Mouse (Mus musculus) megakaryocyte-erythroid progenitor cell, adult 5-6 weeks (primary cell): ENCODE results near the gene Timp1. TPM values are rescaled to one million over a fixed set of nuclear protein-coding genes. Genes with fewer than 3 reads are reported as not detected.

ENCODE experiments used
- ATAC-seq: replicated peaks from 2 replicates; pipeline ENCODE4 v1.8.0; 2016; ENCODE audit warnings: mild to moderate bottlenecking, inconsistent platforms; ENCODE audit not compliant: severe bottlenecking, poor library complexity, low FRiP score, low TSS enrichment
- total RNA-seq, 2 experiments: library from RNA; stranded (forward) in 1 of 2; stranded (reverse) in 1 of 2; fragments of 200-1000, 215-1000 nt in 1 of 2; fragments of >200 nt in 1 of 2; fragmentation: Nextera tagmentation in 1 of 2; gene quantifications; 2 replicates each; pipeline ENCODE4 v1.2.3; 2014 to 2017

The Timp1 gene
- total RNA-seq (2014; fragmentation: Nextera tagmentation) (not detected in 2 replicates), total RNA-seq (2017) (not detected in 2 replicates)

DNA sequence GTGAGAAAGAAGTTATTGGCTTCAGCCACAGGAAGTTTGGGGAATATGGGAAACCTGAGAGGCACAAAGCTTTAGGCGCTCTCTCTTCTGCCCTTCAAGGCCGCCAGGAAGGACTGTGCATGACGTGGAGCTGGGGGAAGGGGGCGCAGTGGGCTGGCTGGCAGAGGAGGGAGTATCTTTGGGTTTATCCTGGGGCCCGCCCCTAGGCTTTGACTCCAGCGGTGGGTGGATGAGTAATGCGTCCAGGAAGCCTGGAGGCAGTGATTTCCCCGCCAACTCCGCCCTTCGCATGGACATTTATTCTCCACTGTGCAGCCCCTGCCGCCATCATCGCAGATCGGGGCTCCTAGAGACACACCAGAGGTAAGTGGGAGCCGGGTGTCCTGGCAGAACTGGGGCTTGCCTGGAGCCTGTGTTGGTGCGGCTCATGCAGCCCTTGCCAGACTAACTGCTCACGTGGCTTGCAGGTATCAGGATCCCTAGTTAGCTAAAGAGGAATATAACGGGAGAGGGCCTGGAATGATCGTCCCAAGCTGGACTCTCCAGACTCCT lies at the start of gene Timp1:
Gene Timp1 (plus strand): TSS at position 205 of the 552 bp plus-strand sequence.
- ATAC-seq = no peak

DNA sequence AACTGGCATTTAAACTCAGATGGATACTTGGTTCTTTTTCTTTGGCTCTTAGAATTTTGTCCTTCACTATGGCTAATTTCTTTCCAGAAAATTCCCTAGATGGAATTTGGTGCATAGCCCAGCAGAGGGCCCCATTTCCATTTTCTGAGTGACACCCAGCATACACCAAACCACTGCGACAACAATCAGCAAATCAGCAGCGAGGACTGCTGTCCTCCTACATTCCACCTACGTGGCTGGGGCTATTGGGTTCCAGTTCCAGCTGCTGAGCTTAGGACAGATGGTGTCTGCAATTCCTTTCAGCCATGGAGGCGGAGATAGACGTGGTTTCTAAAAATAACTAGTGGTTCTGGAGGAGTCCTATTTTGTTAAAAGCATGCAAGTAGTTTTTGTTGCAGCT lies 41.0 kb upstream of the Timp1 start:
- ATAC-seq = no peak

DNA sequence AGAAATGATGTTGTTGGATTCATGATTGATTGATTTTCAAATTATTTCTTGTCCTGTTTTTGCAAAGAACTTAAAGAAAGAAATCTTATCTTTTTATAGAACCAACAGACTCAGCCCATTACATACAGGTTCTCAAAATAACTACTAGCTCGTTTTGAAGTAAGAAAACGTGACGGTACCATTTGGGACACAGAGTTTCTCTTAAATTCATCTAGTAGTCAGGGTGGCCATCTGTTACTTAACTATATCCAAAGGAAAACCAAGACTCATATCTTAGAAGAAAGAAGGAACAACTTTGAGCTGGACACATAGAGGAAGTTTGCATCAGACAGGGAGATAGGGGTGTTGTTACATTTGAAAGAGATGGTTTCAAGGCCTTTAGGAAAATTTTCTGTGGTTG lies 22.7 kb upstream of the Timp1 start:
- no peak for ATAC-seq

DNA sequence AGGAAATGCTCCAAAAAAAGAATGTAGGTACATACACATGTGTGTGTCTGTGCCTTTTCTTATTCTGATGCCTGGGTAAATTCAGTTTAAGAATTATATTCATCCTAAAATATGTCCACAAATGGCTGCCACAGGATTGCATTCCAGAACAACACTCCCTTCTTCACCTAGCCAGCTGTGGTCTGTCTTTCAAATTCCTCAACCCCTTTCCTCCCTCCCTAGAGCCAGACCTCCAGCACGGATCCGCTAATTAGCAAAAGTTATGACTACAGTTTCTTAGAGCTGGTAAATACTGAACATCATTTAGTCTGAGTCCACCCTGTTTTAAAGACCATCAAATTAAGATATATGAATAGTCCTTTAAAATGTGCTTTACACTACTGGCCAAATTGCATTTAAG lies 22.1 kb upstream of the Timp1 start:
- ATAC-seq = no peak

DNA sequence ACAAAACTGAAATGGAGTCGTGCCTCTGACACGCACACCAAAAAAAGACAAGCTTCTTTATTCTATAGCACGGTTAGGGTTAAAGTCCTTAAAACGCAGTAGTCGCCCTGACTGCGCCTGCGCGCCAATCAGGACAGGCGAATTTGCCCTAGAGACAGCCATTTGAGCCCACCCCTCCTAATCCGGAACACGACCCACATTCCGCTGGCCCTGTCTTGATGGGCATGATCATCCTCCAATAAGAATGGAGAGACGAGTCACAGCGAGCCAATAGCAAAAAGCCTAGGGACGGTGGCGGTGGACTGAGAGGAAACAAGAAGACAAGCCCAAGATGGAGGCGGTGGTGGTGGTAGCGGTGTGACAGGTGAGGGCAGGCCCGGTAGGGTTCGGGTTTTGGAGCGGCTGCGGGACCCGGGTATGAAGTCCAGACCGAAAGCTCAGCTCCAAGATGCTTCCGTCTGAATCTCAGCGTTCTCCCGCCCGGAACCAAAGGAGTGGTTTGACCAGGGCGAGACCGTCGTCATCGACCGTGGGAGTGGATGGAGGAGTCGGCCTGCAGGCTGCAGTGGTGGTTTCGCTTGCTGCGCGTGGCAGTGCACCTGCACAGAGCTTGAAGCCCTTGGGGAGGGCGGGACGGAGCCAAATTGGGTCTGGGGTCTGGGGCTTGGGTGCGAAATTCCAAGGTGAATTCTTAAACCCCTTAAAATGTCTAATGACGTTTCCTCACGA lies 21.5 kb upstream of the Timp1 start:
- ATAC-seq = peak; percentile 100

DNA sequence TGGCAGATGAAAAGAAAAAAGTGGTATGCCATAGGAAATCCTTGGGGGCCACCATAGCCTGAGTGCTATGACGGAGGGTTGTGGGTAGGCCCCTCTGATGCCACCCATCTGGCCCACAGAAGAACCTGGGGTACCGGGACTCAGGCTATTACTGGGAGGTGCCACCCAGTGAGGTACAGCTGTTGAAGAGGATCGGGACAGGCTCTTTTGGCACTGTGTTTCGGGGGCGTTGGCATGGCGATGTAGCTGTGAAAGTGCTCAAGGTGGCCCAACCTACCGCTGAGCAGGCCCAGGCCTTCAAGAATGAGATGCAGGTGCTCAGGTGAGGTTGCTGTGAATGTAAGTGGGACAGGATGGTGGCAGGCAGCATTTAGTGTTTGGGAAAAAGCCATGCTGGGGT lies 16.2 kb upstream of the Timp1 start:
- no peak for ATAC-seq

DNA sequence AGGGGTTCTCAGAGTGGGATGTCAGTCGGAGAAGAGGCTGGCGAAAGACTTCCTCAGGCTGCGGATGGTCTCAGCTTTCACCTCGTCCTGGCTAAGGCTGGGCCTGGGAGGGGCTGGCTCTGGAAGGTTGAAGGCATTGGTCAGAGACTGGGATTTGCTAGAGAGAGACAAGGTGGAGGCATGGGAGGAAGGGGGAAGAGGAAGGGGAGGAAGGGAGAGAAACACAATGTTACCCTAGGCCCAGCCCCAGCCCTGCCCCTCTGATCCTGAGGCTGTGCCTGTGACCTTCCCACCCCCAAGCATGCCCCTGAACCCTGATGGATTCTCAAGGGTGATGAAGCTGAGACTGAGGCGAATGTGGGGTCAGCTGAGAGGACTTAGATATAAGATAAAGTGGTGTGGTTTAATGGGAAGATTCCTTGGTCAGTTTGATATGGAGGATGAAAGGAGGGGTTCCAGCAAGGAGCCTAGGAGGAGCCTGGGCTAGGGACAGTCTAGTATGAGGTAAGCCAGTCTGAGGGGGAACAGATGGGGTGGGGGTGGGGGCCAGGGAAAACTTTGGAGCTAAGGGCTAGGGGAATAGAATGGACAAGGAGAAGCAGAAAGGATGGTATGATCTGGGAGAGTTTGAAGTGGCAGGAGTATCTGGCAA lies 8.4 kb upstream of the Timp1 start:
- no peak for ATAC-seq

DNA sequence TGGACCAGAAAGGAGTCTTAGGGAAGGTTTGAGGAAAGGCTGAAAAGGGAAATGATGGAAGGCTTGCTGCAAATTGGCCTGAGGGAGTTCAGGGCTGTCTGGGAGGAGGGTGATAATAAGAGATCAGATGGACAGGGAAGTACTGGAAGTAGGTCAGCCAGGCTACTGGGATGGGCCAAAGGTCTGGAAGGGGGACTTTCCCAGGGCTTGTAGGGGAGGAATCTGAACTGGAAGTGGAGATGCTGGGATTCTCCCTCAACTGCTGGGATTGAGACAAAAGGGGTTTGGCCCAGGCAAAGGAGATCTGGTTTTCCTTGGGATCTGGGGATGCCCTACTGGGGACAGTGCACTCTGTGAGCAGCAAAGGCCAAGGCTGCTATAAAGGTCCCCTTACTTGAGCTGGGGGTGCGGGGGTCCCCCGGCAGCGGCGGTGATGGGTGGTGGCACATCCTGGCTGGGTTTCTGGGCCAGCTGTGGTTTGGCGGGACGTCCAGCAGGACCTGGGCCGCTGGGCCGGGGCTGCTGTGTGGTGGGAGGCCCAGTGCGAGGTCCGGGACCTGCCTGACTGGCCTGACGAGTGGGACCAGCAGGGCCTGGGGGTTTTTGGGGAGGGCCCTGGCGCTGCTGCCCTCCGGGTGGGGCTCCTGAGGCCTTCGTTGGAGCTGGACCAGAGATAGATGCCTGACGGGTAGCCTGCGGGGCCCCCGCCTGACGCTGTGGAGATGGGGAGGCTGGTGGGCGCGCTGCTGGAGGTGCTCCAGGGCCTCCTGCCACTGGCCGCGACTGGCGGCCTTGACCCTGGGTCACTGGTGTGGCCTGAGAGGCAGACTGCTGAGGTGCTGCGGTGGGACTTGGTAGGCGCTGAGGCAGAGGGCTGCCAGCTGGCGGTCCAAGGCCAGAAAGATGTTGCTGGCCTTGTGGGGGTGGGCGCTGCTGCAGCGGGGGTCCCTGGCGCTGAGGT lies 7.6 kb upstream of the Timp1 start:
- no peak for ATAC-seq

DNA sequence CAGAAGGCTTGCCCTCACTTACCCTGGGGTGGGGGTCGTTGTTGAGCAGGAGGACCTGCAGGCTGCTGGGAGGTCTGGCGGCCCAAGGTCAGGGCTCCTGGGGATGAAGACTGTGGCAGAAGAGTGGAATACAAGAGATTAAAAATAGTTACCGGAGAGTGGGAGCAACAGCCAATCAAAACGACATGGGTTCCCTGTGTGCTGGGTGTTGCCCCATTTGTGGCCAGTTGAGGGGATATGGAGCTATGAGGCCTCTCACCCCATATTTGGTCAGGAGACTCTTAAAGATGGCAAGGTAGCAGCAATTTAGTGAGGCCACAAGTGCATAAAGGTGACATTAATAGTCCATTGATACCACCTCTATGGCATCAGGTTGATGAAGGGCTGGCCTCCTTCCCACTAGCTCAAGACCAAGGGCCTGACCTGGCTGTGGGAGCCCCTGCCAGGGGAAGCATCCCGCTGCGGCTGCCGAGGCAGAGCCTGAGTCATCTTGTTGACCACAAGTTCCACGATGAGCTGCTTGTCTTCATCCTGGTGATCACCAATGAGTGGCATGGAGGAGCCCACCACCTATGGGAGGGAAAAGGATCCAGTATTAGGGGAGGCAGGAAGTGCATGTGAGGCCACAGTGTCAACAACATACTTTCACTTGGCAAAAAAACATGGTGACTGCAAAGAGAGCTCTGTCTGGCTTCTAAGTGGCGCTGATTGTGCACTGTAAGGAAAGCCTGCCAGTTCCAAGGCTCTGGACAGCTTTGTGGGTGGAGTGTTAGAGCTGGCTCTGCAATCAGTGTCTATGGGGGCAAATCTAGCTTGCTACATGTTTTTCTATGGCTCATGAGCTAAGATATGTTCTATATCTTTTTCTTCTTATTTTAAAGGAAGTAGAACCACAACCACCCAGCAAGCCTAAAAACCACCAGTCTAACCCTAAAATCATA lies 6.5 kb upstream of the Timp1 start:
- ATAC-seq = no peak

DNA sequence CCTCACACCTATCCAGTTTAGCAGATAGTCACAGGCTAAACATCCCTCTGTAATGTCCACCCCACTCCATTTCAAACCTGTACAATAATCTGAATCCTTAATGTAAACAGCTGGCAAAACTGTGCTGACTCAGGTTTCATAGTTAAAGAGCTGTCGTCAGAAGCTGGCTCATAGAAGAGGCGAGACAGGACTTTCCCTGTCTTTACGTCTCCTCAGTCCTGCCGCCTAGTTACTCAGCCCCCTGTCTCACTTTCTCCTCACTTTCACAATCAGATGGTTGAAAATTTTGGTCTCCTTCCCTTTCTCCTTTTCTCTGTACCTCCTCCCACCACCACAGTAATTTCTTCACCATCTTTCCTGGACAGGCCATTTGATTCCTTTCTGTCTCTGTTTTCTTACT lies 1.9 kb upstream of the Timp1 start:
- ATAC-seq = no peak

DNA sequence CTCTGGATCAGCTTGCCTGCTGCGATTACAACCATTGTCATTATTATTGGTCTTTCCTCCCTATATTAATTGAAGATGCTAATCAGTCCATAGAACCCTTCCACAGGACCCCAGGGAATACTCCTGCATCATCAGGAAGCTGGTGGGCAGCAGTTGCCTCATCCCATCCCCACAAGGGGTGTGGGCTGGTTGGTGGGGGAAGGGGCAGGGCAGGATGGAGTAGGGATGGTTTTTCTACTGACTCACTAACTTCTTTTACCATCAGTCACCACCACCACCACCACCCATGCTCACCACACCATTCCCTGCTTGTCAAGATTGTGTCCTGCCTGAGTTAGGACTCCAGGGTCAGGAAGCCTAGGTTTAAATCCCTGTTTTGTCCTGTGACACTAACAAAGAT lies 763 bp upstream of the Timp1 start:
- ATAC-seq = no peak

DNA sequence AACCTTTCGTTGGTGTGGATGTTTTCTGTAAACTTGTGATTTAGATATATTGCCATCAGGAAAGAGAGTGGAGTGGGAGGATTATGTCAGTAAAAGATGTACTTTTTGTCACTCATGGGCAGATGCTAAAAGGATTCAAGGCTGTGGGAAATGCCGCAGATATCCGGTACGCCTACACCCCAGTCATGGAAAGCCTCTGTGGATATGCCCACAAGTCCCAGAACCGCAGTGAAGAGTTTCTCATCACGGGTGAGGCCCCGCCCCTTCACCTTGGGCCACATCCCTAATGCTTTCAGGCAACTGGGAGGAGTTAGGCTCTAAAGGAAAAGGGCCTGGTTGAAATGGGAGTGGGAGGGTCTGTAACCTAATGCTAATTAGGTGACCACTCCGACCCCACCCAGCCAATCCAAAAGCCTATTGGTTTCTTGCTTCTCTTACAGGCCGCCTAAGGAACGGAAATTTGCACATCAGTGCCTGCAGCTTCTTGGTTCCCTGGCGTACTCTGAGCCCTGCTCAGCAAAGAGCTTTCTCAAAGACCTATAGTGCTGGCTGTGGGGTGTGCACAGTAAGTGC lies 3.0 kb downstream of the Timp1 start:
- no peak for ATAC-seq

DNA sequence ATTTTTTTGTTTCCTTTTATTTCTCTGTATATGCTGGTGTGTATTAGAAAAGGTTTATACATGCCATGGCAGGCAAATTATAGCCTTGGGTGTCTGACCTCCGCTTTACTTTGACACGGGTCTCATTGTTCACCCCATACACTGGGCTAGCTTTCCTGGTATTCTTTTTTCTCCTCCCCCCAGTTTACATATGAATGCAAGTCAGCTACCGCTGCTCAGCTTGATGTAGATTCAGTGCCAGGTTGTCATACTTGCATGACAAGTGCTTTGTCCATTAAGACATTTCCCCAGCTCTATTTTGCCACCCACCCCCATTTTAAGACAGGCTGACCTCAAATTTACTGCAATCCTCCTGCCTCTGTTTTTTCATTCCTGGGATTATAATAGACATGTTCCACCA lies 5.3 kb downstream of the Timp1 start:
- no peak for ATAC-seq

DNA sequence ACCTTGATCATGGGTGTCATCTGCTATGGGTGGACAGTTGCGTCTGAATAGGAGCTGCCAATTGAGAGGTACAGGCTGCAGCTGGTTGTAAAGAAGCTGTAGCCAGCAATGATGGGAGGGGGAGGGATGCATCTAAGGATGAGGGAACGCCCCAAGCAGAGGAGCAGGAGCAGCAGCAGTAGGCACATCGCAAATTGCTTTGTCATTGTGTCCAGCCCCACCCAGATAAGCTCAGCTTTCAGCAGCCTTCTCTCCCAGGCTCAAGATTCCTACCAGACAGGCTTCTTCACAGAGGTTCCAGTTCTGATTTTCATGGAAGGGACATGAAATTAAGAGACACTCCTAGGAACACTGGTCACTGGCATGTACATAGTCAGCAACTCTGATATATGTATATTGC lies 40.1 kb downstream of the Timp1 start:
- peak; percentile 70; the same call in 1 of the 2 replicates for ATAC-seq

DNA sequence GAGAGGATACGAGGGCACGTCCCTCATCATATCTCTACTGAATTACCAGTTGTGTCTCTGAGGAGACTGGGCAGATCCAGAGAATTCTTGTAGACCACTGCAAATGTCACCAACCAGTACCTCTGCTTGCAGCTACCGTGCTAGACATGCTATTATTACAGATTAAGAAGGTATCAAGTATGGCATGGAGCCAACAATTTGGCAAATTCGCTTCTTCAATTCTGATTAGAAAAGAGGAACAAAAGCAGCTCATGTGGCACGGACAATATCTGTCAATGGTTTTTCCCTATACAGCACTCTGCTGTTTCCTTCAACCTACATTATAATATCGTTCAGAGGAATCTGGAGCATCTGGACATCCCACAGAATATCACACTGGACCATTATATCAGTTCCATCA lies 43.8 kb downstream of the Timp1 start:
- no peak for ATAC-seq

DNA sequence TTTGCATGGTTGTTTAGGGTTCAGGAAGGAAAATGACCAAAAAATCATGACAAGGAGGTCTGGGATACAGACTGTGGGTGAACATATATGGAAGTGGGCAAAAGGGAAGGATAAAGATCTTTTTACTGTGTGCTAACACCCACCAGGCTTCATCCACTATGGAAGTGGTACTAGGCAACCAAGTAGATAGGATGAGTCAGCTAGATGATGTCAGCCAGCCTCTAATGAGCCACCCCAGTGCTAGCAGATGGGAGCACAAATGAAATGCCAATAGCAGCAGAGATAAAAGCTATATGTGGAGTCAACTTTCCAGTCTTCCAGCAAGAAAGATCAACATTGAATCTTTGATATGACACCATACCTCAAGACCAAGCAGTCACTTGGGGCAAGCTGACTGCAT lies 45.1 kb downstream of the Timp1 start:
- no peak for ATAC-seq

DNA sequence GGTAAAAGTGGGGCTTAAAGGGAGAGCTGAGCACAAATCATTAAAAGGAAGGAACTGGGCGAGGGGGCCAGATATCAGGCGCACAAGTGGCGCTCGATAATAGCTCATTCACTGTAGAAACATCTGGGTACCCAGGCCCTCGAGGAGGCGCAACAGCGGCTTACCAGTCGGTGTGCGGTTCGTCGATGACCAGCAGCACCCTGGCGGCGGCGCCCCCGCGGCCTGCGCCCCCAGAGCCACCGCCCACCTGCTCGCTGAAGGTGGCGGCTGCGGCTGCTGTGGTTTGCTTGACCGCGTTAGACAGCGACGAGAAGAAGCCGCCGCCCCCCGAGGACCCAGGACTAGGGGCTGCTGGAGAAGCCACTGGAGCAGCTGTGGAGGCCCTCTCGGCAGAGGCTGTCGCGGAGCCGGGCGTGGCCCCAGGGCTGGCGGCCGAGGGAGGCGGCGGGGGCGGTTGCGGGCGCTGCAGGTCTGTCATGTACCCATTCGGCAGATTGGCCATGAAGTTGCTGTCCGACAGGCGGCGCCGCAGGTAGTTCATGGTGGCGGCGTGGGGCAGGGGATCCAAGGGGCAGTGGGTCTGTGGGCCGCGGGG lies 50.4 kb downstream of the Timp1 start:
- no peak for ATAC-seq

DNA sequence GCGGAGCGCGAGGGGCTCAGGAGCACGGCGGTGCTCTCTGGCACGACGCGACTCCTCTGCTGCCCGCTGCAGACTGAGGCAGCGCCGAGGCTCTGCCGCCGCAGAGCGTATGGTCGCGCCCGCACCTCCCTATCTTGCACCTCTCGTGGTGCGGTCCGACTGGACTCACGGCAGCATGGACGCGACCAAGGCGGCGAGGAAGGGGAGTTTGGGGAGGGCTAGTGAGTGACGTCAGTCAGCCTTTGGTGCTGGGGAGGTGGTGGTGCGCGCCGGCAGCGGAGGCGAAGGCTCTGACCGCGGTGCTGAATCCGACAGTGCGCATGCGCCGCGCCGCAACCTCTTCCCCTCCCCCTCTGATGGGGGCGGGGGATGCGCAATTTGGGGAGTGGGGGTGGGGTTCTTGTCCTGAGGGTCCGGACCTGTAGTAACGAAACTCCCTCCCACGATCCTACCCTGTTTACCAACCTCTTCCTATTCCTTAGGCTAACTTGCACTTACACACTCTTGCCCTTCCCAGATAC lies 50.9 kb downstream of the Timp1 start, which contains the start of gene Syn1:
Gene Syn1 (minus strand): TSS at position 161 of the 521 bp plus-strand sequence.
- ATAC-seq = peak; percentile 93
